Mouse (Mus musculus) CH12.LX (cell line): Measurements from ENCODE around the gene Il27ra. TPM values are rescaled to one million over a fixed set of nuclear protein-coding genes. Genes with fewer than 3 reads are reported as not detected.

Experiments used
- DNase-seq: peaks from one replicate; pipeline ENCODE4 v3.0.0-alpha.2; 2013; ENCODE audit errors: extremely low read depth
- H3K27ac ChIP-seq: 2 replicates; pipeline ENCODE4 v1.5.1; 2012; ENCODE audit warnings: low read depth, mild to moderate bottlenecking, control low read depth, moderate library complexity; ENCODE audit not compliant: insufficient read depth
- H3K27me3 ChIP-seq: replicated peaks from 2 replicates; pipeline ENCODE3; 2012; ENCODE audit warnings: inconsistent platforms
- H3K36me3 ChIP-seq, 2 experiments: replicated peaks in 1 of 2; 2 replicates each; pipeline versions ENCODE3 to v1.6.1; 2012; ENCODE audit warnings: inconsistent platforms in 1 of 2, low read length in 1 of 2, mild to moderate bottlenecking in 1 of 2, mixed read lengths in 1 of 2, moderate library complexity in 1 of 2; ENCODE audit not compliant: control insufficient read depth in 1 of 2, insufficient read depth in 1 of 2
- H3K4me1 ChIP-seq, 2 experiments: 2 replicates each; pipeline ENCODE4 v1.6.1; 2012; ENCODE audit warnings: inconsistent platforms in 1 of 2, moderate library complexity in 1 of 2; ENCODE audit not compliant: insufficient read depth in 2 of 2, control insufficient read depth in 1 of 2
- H3K4me2 ChIP-seq: 2 replicates; pipeline ENCODE4 v1.6.1; 2012; ENCODE audit warnings: low read depth, mild to moderate bottlenecking, control low read depth; ENCODE audit not compliant: poor library complexity, insufficient read depth, severe bottlenecking
- H3K4me3 ChIP-seq, 3 experiments: fragments of 150-350 bp in 1 of 3; sonication (generic) in 1 of 3; replicated peaks in 1 of 3; 2 replicates each; pipeline versions ENCODE3 to v1.5.1; 2011 to 2012; ENCODE audit warnings: low read depth in 2 of 3, low read length in 2 of 3, mild to moderate bottlenecking in 2 of 3, moderate library complexity in 2 of 3, control low read depth in 1 of 3, improper control_type of control experiment in 1 of 3, inconsistent platforms in 1 of 3, mixed read lengths in 1 of 3; ENCODE audit not compliant: poor library complexity in 1 of 3
- H3K79me2 ChIP-seq: replicated peaks from 2 replicates; pipeline ENCODE4 v1.6.1; 2012; ENCODE audit warnings: mild to moderate bottlenecking, moderate library complexity; ENCODE audit not compliant: control insufficient read depth, poor library complexity, insufficient read depth, severe bottlenecking; ENCODE audit errors: extremely low read depth
- H3K9ac ChIP-seq: 2 replicates; pipeline ENCODE4 v1.6.1; 2012; ENCODE audit warnings: low read depth, mild to moderate bottlenecking, control low read depth, moderate library complexity; ENCODE audit not compliant: insufficient read depth
- H3K9me3 ChIP-seq: replicated peaks from 2 replicates; pipeline ENCODE3; 2012; ENCODE audit warnings: low read length, inconsistent platforms, mixed read lengths
- BHLHE40 ChIP-seq: IDR thresholded peaks from 2 replicates; pipeline ENCODE4 v1.6.1; 2011; ENCODE audit warnings: mild to moderate bottlenecking, low read depth, low read length, improper control_type of control experiment
- CHD2 ChIP-seq: IDR thresholded peaks from 2 replicates; pipeline ENCODE4 v1.6.1; 2011; ENCODE audit warnings: low read length, improper control_type of control experiment
- CTCF ChIP-seq, 2 experiments: IDR thresholded peaks in 1 of 2; conservative IDR thresholded peaks in 1 of 2; 2 replicates each; pipeline ENCODE4 v1.5.1; 2011 to 2012; ENCODE audit warnings: low read depth in 2 of 2, low read length in 2 of 2, improper control_type of control experiment in 1 of 2, inconsistent platforms in 1 of 2, mild to moderate bottlenecking in 1 of 2, moderate library complexity in 1 of 2
- E2F4 ChIP-seq: IDR thresholded peaks from 2 replicates; pipeline ENCODE4 v1.6.1; 2011; ENCODE audit warnings: low read depth, low read length, improper control_type of control experiment; ENCODE audit not compliant: insufficient replicate concordance
- ELF1 ChIP-seq: IDR thresholded peaks from 2 replicates; pipeline ENCODE4 v1.6.1; 2014; ENCODE audit warnings: low read depth, mild to moderate bottlenecking, inconsistent platforms, low read length, improper control_type of control experiment
- ETS1 ChIP-seq: conservative IDR thresholded peaks from 2 replicates; pipeline ENCODE4 v1.6.1; 2012; ENCODE audit warnings: low read depth, mild to moderate bottlenecking, inconsistent platforms, low read length, improper control_type of control experiment, moderate library complexity
- GABPA ChIP-seq: IDR thresholded peaks from 2 replicates; pipeline ENCODE4 v1.6.1; 2012; ENCODE audit warnings: low read depth, low read length, improper control_type of control experiment, inconsistent platforms; ENCODE audit not compliant: insufficient replicate concordance
- HCFC1 ChIP-seq: IDR thresholded peaks from 2 replicates; pipeline ENCODE4 v1.6.1; 2012; ENCODE audit warnings: low read depth, mild to moderate bottlenecking, inconsistent platforms, low read length, improper control_type of control experiment
- IRF4 ChIP-seq: IDR thresholded peaks from 2 replicates; pipeline ENCODE4 v1.6.1; 2014; ENCODE audit warnings: low read depth, mild to moderate bottlenecking, inconsistent platforms, low read length, improper control_type of control experiment
- JUN ChIP-seq: IDR thresholded peaks from 2 replicates; pipeline ENCODE4 v1.6.1; 2011; ENCODE audit warnings: low read depth, mild to moderate bottlenecking, low read length, improper control_type of control experiment, moderate library complexity; ENCODE audit not compliant: insufficient read depth
- JUND ChIP-seq: conservative IDR thresholded peaks from 2 replicates; pipeline ENCODE4 v1.6.1; 2011; ENCODE audit warnings: low read depth, low read length, improper control_type of control experiment
- KAT2A ChIP-seq: IDR thresholded peaks from 2 replicates; pipeline ENCODE4 v1.6.1; 2012; ENCODE audit warnings: low read length, improper control_type of control experiment, inconsistent platforms; ENCODE audit not compliant: insufficient replicate concordance
- MAFK ChIP-seq: IDR thresholded peaks from 2 replicates; pipeline ENCODE4 v1.6.1; 2011; ENCODE audit warnings: low read length, improper control_type of control experiment; ENCODE audit not compliant: insufficient replicate concordance
- MAX ChIP-seq: IDR thresholded peaks from 2 replicates; pipeline ENCODE4 v1.6.1; 2011; ENCODE audit warnings: low read length, improper control_type of control experiment
- MAZ ChIP-seq: IDR thresholded peaks from 2 replicates; pipeline ENCODE4 v1.6.1; 2012; ENCODE audit warnings: low read depth, mild to moderate bottlenecking, inconsistent platforms, low read length, improper control_type of control experiment, moderate library complexity
- MEF2A ChIP-seq: IDR thresholded peaks from 2 replicates; pipeline ENCODE4 v1.6.1; 2014; ENCODE audit warnings: low read depth, mild to moderate bottlenecking, inconsistent platforms, low read length, improper control_type of control experiment, borderline replicate concordance
- MYC ChIP-seq: IDR thresholded peaks from 2 replicates; pipeline ENCODE4 v1.6.1; 2011; ENCODE audit warnings: low read depth, mild to moderate bottlenecking, improper control_type of control experiment, low read length
- NELFE ChIP-seq: IDR thresholded peaks from 2 replicates; pipeline ENCODE4 v1.6.1; 2011; ENCODE audit warnings: low read depth, low read length, improper control_type of control experiment
- NRF1 ChIP-seq: IDR thresholded peaks from 2 replicates; pipeline ENCODE4 v1.6.1; 2014; ENCODE audit warnings: low read depth, mild to moderate bottlenecking, inconsistent platforms, low read length, improper control_type of control experiment, moderate library complexity
- PAX5 ChIP-seq: IDR thresholded peaks from 2 replicates; pipeline ENCODE4 v1.6.1; 2012; ENCODE audit warnings: low read length, inconsistent platforms, mixed read lengths
- POLR2A ChIP-seq: IDR thresholded peaks from 2 replicates; pipeline ENCODE4 v1.6.1; 2011; ENCODE audit warnings: low read depth, mild to moderate bottlenecking, improper control_type of control experiment, low read length
- POLR2AphosphoS2 ChIP-seq: IDR thresholded peaks from 2 replicates; pipeline ENCODE4 v1.6.1; 2011; ENCODE audit warnings: low read depth, low read length, improper control_type of control experiment
- RAD21 ChIP-seq: IDR thresholded peaks from 2 replicates; pipeline ENCODE4 v1.6.1; 2011; ENCODE audit warnings: low read depth, mild to moderate bottlenecking, low read length, improper control_type of control experiment, moderate library complexity
- RCOR1 ChIP-seq: conservative IDR thresholded peaks from 2 replicates; pipeline ENCODE4 v1.6.1; 2012; ENCODE audit warnings: low read depth, mild to moderate bottlenecking, inconsistent platforms, low read length, improper control_type of control experiment
- SMC3 ChIP-seq: IDR thresholded peaks from 2 replicates; pipeline ENCODE4 v1.6.1; 2011; ENCODE audit warnings: low read depth, low read length, improper control_type of control experiment
- TCF12 ChIP-seq: IDR thresholded peaks from 2 replicates; pipeline ENCODE4 v1.6.1; 2014; ENCODE audit warnings: low read depth, mild to moderate bottlenecking, inconsistent platforms, low read length, improper control_type of control experiment
- UBTF ChIP-seq: IDR thresholded peaks from 2 replicates; pipeline ENCODE4 v1.6.1; 2012; ENCODE audit warnings: low read depth, mild to moderate bottlenecking, inconsistent platforms, low read length, improper control_type of control experiment, moderate library complexity
- USF1 ChIP-seq: IDR thresholded peaks from 2 replicates; pipeline ENCODE4 v1.6.1; 2014; ENCODE audit warnings: low read depth, mild to moderate bottlenecking, inconsistent platforms, low read length, improper control_type of control experiment
- ZKSCAN1 ChIP-seq: IDR thresholded peaks from 2 replicates; pipeline ENCODE4 v1.6.1; 2012; ENCODE audit warnings: low read depth, inconsistent platforms, low read length, improper control_type of control experiment, borderline replicate concordance
- ZMIZ1 ChIP-seq: IDR thresholded peaks from 2 replicates; pipeline ENCODE4 v1.6.1; 2012; ENCODE audit warnings: low read depth, mild to moderate bottlenecking, inconsistent platforms, low read length, improper control_type of control experiment
- ZNF384 ChIP-seq: IDR thresholded peaks from 2 replicates; pipeline ENCODE4 v1.6.1; 2012; ENCODE audit warnings: low read depth, low read length, improper control_type of control experiment, inconsistent platforms
- dilution Hi-C: fragments of 300-500 bp; cut with MboI; formaldehyde crosslinking; loops from 2 replicates; pipeline ENCODE4 v1.14.3; 2020; ENCODE audit warnings: low sequenced_read_pairs; ENCODE audit not compliant: extremely low pct_unique_long_range_greater_than_20kb, extremely low pct_ligation_motif_present
- in situ Hi-C: fragments of 300-500 bp; cut with MboI; formaldehyde crosslinking; loops from 3 replicates; pipeline ENCODE4 v1.14.3; 2019; ENCODE audit warnings: low sequenced_read_pairs, low pct_ligation_motif_present, low pct_unique_long_range_greater_than_20kb, mixed read lengths
- polyA plus RNA-seq: library from polyadenylated mRNA; unstranded; fragments of >175 nt; gene quantifications from 2 replicates; pipeline ENCODE4 v1.2.1, GENCODE M21; 2012; ENCODE audit warnings: low read depth; ENCODE audit not compliant: insufficient read length
- total RNA-seq, 2 experiments: library from RNA; depleted of rRNA; stranded (reverse); fragments of 300-350 nt in 1 of 2; fragments of >200 nt in 1 of 2; gene quantifications; 2 replicates each; pipeline ENCODE4 v1.2.3; 2012 to 2014

Il27ra gene
- total and polyA plus RNA-seq, 3 experiments = 1.4 to 2.4 (median 2.3) TPM

DNA sequence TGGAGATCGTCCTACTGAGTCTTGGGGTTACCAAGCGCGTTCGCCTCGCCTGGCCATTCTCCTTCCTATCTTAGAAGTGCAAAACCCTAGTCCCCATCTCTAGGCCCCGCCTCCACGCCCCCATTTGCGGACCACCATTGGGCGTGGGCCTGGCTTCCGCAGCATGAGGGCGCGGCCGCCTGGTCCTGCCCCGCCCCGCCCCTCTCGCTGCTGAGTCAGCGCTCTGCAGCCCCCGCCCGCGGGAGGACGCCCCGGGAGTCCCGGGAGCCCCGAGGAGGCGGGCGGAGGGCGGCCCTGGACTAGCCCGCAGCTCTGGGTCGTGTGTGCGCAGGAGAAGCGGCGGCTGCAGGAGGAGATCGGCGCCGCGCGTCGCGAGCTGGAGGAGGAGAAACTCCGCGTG is 16.5 kb downstream of the Il27ra start:
- peaks cover 0 to 10% of the 10 kb centered on the region in 2 experiments for H3K36me3 ChIP-seq
- no peaks in the 10 kb centered on the region for H3K79me2 ChIP-seq
- H3K9ac ChIP-seq = no peak overlapping the region
- H3K27me3 ChIP-seq = peaks cover 13% of the 10 kb centered on the region
- H3K4me3 ChIP-seq = no peak overlapping the region
- peaks cover 2 to 4% of the 10 kb centered on the region in 2 experiments; a peak in 3 of 4 replicates for H3K4me1 ChIP-seq
- no peaks in the 10 kb centered on the region for H3K9me3 ChIP-seq
- dilution Hi-C loops = no loop called here
- in situ Hi-C loops = loop anchor here (25.0 kb wide), 1 partner anchor 311 kb away; no protein-coding TSS in a partner anchor
- no peak overlapping the region for H3K27ac ChIP-seq
- TF ChIP-seq JUND (no peak), MYC (no peak), HCFC1 (no peak), TCF12 (no peak), SMC3 (no peak), ZMIZ1 (no peak), MAZ (no peak), ELF1 (no peak), CTCF (conservative IDR thresholded peaks at IDR 0.05 in 1 of 2, IDR thresholded peaks at IDR 0.05 in 1 of 2; ENCODE audit: low read depth in 2 of 2, low read length in 2 of 2) (no peak), NRF1 (no peak), KAT2A (no peak), CHD2 (no peak), IRF4 (no peak), BHLHE40 (no peak)
- no peak overlapping the region for H3K4me2 ChIP-seq
- DNase-seq = no peak

DNA sequence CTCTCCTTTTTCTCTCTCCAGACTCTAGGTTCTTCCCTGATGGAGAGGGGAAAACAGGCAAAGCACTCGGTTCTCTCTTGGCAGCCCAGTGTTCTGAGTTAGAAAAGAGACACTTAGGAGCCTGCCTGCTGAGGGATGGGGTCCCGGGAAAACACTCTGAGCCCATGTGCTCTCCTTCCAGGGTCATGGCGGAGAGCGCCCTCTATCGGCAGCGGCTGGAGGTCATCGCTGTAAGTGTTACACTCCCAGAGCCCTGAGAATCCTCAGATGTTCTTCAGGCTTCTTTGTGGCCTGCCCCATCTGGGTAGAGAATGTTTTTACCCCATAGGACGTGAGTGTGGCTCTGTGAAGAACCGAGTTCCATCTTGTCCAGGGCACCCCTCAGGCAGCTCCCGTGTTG is 18.2 kb downstream of the Il27ra start:
- dilution Hi-C loops = no loop called here
- H3K27ac ChIP-seq = no peak overlapping the region
- peak; percentile 47 for DNase-seq
- in situ Hi-C loops = no loop called here
- H3K79me2 ChIP-seq = no peaks in the 10 kb centered on the region
- no peak overlapping the region for H3K4me3 ChIP-seq
- no peaks in the 10 kb centered on the region for H3K36me3 ChIP-seq
- peaks cover 22% of the 10 kb centered on the region for H3K27me3 ChIP-seq
- no peaks in the 10 kb centered on the region for H3K9me3 ChIP-seq
- TF ChIP-seq JUN (no peak), USF1 (no peak), RAD21 (peak; percentile 43), RCOR1 (no peak), KAT2A (no peak), MAX (peak; percentile 60; the same call in 1 of the 2 replicates), ZKSCAN1 (no peak), ZNF384 (no peak), CHD2 (no peak), CTCF (conservative IDR thresholded peaks at IDR 0.05 in 1 of 2, IDR thresholded peaks at IDR 0.05 in 1 of 2; ENCODE audit: low read depth in 2 of 2, low read length in 2 of 2) (peak; percentile 77 to 83), ETS1 (no peak), BHLHE40 (no peak), MYC (peak; percentile 82), NELFE (no peak), PAX5 (no peak), MAFK (no peak), TCF12 (no peak), UBTF (no peak), POLR2A (no peak), MEF2A (no peak), E2F4 (no peak), SMC3 (peak; percentile 40), POLR2AphosphoS2 (no peak), GABPA (no peak), NRF1 (no peak)
- TF ChIP-seq, all 38 proteins: peak for 5
- H3K9ac ChIP-seq = no peak overlapping the region
- H3K4me1 ChIP-seq = peaks cover 0 to 4% of the 10 kb centered on the region in 2 experiments; a peak in 2 of 4 replicates
- no peak overlapping the region for H3K4me2 ChIP-seq
